Mouse (Mus musculus) T-helper 17 cell (primary cell): ENCODE measurements around the gene Myh13.

Experiments used
- in situ Hi-C, 2 experiments: fragments of 300-600 bp; cut with MboI, MseI; formaldehyde crosslinking; loops; 1 replicate in 1 of 2; 2 replicates in 1 of 2; pipeline ENCODE4 v1.15.1; 2025; ENCODE audit warnings: high pct_unique_total_duplicates in 2 of 2

Gene Myh13

DNA sequence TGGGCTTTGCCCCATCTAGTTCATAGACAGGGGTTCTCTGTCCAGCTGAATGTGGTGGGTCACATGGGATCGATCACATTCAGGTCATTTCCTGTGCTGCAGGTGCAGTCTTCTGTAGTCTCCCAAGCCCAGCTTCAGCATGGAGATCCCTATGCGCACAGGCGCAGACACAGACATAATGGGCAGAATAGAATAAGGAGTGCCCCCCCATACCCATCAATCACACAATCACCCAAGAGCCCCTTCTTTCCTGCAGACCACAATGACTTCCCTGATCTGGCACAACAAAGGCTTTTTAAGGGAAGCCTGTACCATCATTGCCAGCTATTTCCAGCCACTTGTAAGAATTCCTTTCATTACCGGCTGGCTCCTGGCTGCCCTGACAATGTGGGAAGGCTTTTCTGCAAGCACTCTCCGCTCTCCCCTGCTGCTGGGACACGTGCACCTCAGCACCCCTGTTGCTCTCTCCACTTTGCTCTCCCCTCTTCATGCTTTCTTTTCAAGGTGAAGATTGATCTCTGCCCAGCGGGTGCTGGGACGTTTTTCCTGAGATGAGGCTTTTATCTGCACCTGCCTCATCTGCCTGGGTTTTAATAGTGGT is 65.5 kb downstream of the Myh13 start:
- in situ Hi-C loops, result no loop called here

GRCm38 (mm10) chr11:67390679-67391384 is 69.4 kb downstream of the Myh13 start:
- in situ Hi-C loops, result no loop called here

- in situ Hi-C loops, result no loop called here
Measured at GRCm38 (mm10) chr11:67392369-67392768, 70.9 kb downstream of the Myh13 start.

DNA sequence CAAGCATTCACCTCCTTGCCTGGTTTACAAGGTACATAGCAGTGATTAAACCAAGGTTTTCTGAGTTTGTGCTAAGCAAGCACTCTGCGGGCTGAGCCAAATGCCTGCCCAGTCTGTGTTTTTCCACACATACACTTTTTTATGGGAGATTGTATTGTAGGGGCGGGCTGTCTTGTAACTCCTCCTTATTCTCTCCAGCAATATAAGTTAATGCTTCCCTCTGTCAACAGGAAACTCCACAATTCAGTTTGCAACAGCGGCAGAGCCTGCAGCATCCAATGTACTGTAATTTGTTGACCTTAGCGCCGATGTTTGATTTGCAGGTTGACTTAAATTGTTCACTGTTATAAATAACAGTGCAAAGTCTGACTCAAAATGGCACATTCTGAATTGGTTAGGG is 79.5 kb downstream of the Myh13 start:
- in situ Hi-C loops, result no loop called here

DNA sequence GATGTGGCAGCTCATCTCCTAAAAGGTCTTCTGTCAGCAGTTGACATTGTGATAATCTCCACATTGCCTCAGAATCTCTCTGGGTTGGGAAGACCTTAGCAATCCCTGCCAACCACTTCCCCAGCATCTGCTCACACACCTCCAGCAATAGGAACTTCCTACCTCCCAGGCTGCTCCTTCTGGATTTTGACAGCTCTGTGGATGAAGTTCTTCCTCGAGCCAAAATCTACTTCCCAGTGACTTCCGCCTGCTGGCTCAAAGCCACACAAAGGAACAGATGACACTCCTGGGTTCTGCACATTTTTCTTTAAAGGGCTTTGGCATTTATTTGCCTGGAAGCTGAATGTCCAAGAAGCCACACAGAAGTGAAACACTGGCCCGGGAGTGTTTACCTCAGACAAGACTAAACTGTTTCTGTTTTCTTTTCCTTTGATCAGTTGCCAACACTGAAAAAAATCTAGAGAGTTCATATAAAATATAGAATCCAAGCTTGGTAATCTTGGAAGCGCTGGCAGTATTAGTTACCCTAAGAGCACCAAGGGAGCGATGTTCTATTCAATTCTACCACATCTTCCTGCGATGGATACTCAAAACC is 93.0 kb downstream of the Myh13 start:
- in situ Hi-C loops, result no loop called here
